Mouse (Mus musculus) heart, embryonic 12.5 days (tissue): ENCODE data around the gene Ogdh. TPM values are rescaled to one million over a fixed set of nuclear protein-coding genes. Genes with fewer than 3 reads are reported as not detected.

Source experiments
- ATAC-seq: fragments of 200-750 bp; cut with Nextera tagmentation; 2 replicates; pipeline ENCODE4 v1.8.0; 2017; ENCODE audit warnings: moderate TSS enrichment, moderate library complexity; ENCODE audit not compliant: insufficient number of reproducible peaks, low FRiP score
- H3K27ac ChIP-seq: fragments of 300-500 bp; sonication (generic); 2 replicates; pipeline ENCODE4 v1.5.1; 2016; ENCODE audit warnings: mild to moderate bottlenecking, moderate library complexity; ENCODE audit not compliant: poor library complexity, severe bottlenecking
- H3K27me3 ChIP-seq: fragments of 300-500 bp; sonication (generic); replicated peaks from 2 replicates; pipeline ENCODE4 v1.6.1; 2016; ENCODE audit warnings: mild to moderate bottlenecking, moderate library complexity
- H3K36me3 ChIP-seq: fragments of 300-500 bp; sonication (generic); 2 replicates; pipeline ENCODE4 v1.6.1; 2016; ENCODE audit warnings: mild to moderate bottlenecking, moderate library complexity
- H3K4me1 ChIP-seq: fragments of 300-500 bp; sonication (generic); replicated peaks from 2 replicates; pipeline ENCODE4 v1.6.1; 2016; ENCODE audit warnings: mild to moderate bottlenecking
- H3K4me2 ChIP-seq: fragments of 300-500 bp; sonication (generic); 2 replicates; pipeline ENCODE4 v1.6.1; 2016; ENCODE audit warnings: mild to moderate bottlenecking, moderate library complexity
- H3K4me3 ChIP-seq: fragments of 300-500 bp; sonication (generic); 2 replicates; pipeline ENCODE4 v1.5.1; 2016; ENCODE audit warnings: mild to moderate bottlenecking
- H3K9ac ChIP-seq: fragments of 300-500 bp; sonication (generic); 2 replicates; pipeline ENCODE4 v1.6.1; 2016; ENCODE audit warnings: mild to moderate bottlenecking, moderate library complexity
- H3K9me3 ChIP-seq: fragments of 300-500 bp; sonication (generic); replicated peaks from 2 replicates; pipeline ENCODE4 v1.6.1; 2016; ENCODE audit warnings: mild to moderate bottlenecking, moderate library complexity
- WGBS: fragments of 180-500 bp; shearing (Covaris S2); methylation state at CpG from one replicate; pipeline ENCODE4 v1.1.7; 2016; 5-methylcytosine and 5-hydroxymethylcytosine counted together
- polyA plus RNA-seq: library from polyadenylated mRNA; unstranded; fragments of >200 nt; fragmentation: Nextera tagmentation; extraction: Ambion mirVana; gene quantifications from 2 replicates; pipeline ENCODE4 v1.2.1, GENCODE M21; 2016

Ogdh gene
- polyA plus RNA-seq, 1 experiment from 2014 or later: 284 TPM

DNA sequence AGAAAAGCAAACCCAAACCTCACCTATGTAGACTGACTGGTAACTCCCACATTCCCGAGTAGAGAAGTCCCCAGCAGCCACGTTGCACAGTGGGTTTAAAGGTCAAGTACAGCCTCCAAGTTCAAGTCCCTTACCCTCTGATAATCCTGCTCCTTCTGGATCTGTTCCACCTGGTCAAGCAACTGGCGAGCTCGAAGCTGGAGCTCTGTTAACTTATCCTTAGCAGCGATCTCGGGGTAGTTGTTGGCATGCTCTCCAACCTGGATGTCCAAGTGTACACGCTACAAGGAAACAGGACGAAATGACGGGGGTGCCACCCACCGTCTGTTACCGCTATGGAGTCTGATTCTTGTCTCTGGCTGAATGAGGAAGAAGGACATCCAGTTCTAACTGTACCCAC is 17.8 kb upstream of the Ogdh start:
- H3K4me2 ChIP-seq: peak overlapping the region; percentile 90
- H3K27ac ChIP-seq: no peak overlapping the region
- peaks cover 28% of the 10 kb centered on the region for H3K36me3 ChIP-seq
- WGBS: 57% methylated on average over 11 of the region's 11 CpGs
- no peaks in the 10 kb centered on the region for H3K9me3 ChIP-seq
- no peaks in the 10 kb centered on the region for H3K27me3 ChIP-seq
- peak overlapping the region; percentile 94 for H3K4me3 ChIP-seq
- no peak for ATAC-seq
- H3K9ac ChIP-seq: peak overlapping the region; percentile 97
- H3K4me1 ChIP-seq: peaks cover 17% of the 10 kb centered on the region

DNA sequence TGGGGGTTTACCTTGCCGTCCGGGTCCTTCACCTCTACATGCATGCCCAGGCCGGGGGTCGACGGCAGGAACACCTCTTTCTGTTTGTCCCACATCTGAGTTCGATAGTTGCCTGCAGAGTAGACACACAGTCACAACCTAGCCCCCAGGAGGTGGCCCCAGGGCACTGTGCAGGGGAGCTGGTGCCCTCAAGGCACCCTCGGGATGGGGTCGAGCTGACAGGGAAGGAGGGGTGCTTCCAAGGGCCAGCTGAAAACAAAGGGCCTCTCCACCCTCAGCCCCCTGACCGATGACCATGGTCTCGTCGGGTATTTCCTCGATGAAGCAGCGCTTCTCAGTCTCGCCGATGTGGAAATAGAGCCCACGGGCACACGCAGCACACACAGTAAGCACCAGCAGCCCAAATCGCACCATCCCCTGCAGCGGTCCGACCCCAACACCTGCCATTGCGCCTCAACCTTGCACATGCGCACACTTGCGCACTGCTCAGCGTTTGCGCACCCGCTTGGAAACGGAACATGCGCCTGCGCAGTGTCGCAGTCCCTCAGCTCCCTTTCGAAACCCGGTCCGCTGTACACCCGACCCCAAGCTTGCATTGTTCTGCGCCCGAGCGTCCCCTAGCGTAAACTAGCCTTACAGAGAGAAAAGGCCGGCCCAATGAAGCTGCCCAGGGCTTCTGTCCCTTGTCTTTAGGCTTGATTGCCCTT is 16.9 kb upstream of the Ogdh start, which contains the start of gene Tmed4:
Gene Tmed4, minus strand, starts transcription at position 484 of the 707 bp plus-strand sequence.
- peak; percentile 98 for ATAC-seq
- H3K4me2 ChIP-seq: peak within 1 kb of the TSS; percentile 90
- H3K9me3 ChIP-seq: no peaks in the 10 kb centered on the region
- WGBS: under 1% methylated on average over 39 of the region's 39 CpGs
- H3K27me3 ChIP-seq: no peaks in the 10 kb centered on the region
- H3K36me3 ChIP-seq: peaks cover 28% of the 10 kb centered on the region
- H3K4me3 ChIP-seq: peak within 1 kb of the TSS; percentile 94
- H3K9ac ChIP-seq: peak within 1 kb of the TSS; percentile 97
- H3K4me1 ChIP-seq: peaks cover 17% of the 10 kb centered on the region
- H3K27ac ChIP-seq: no peak within 1 kb of the TSS; the same call in 1 of the 2 replicates

DNA sequence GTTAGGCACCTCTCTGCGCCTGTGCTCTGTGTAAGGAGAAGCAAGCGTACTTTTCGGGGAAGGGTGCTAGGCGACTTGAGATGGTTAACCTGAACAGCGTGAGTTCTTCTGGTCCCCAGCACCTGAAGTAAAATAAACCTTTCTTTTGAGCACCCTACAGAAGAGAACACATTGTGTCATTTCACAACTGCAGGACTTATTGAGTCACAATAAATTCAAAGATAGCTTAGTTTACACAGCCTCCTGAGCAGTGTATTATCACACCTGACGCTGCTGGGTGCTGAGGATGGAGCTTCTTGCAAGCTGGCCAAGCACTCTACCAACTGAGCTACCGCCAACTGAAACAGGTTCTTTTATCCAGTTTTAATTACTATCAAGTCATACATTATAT is 16.3 kb upstream of the Ogdh start:
- Histone ChIP-seq H3K9me3 (peaks cover 1% of the 10 kb centered on the region; the same call in 1 of the 2 replicates), H3K27ac (no peak overlapping the region), H3K4me1 (peaks cover 17% of the 10 kb centered on the region), H3K36me3 (peaks cover 28% of the 10 kb centered on the region), H3K27me3 (no peaks in the 10 kb centered on the region), H3K9ac (0 out of 2 replicates have a peak overlapping the region, but pooled peaks have one; percentile 53), H3K4me2 (peak overlapping the region; percentile 90), H3K4me3 (peak overlapping the region; percentile 94)
- 26% methylated on average over 7 of the region's 7 CpGs for WGBS
- ATAC-seq: no peak; the same call in 1 of the 2 replicates

DNA sequence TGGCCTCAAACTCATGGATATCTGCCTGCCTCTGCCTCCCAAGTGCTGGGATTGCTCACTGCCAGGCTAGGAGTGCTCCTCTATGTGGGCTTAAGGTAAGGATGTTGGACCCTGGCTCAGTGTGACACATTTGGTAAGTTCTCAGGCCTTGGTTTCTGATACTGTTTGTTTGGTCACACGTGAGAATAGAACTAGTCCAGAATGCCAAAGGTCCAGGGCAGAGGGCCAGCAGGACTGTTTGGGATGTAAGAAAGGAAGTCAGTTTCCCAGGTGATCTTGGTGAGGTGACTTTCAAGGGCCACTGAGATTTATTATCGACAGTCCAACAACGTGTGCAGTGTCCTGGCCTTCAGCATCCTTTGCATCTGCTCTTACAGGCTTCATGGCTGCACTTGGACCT is 15.0 kb upstream of the Ogdh start:
- Histone ChIP-seq H3K27me3 (no peaks in the 10 kb centered on the region), H3K36me3 (peaks cover 16% of the 10 kb centered on the region), H3K9ac (no peak overlapping the region), H3K4me1 (peaks cover 17% of the 10 kb centered on the region), H3K4me2 (no peak overlapping the region), H3K27ac (no peak overlapping the region), H3K4me3 (no peak overlapping the region), H3K9me3 (peaks cover 9% of the 10 kb centered on the region; the same call in 1 of the 2 replicates)
- ATAC-seq: no peak
- WGBS: 80% methylated on average over 3 of the region's 3 CpGs

DNA sequence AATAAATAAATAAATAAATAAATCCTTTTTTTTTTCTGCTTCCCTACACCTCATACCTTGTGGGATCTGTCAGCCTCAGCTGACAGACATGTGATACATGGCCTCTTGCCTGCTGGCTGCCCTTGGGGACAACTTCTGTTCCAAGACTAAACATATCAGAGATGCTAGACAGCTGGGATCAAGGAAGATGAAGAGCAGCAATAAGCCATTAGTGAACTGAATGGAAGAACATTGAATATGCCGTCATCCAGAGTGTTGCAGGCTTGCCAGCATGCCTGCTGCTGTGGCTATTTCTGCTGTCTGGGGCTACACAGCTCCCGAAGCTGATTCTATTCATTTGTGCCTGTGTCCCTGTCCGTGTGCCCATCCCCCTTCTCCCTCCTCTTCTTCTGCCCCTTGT is 8.5 kb upstream of the Ogdh start:
- H3K36me3 ChIP-seq: no peaks in the 10 kb centered on the region
- H3K27me3 ChIP-seq: no peaks in the 10 kb centered on the region
- no peak overlapping the region for H3K27ac ChIP-seq
- H3K4me1 ChIP-seq: no peaks in the 10 kb centered on the region
- H3K9me3 ChIP-seq: peaks cover 9% of the 10 kb centered on the region; the same call in 1 of the 2 replicates
- no peak overlapping the region for H3K4me2 ChIP-seq
- ATAC-seq: no peak
- no peak overlapping the region for H3K9ac ChIP-seq
- WGBS: 68% methylated on average over 3 of the region's 3 CpGs
- no peak overlapping the region for H3K4me3 ChIP-seq

DNA sequence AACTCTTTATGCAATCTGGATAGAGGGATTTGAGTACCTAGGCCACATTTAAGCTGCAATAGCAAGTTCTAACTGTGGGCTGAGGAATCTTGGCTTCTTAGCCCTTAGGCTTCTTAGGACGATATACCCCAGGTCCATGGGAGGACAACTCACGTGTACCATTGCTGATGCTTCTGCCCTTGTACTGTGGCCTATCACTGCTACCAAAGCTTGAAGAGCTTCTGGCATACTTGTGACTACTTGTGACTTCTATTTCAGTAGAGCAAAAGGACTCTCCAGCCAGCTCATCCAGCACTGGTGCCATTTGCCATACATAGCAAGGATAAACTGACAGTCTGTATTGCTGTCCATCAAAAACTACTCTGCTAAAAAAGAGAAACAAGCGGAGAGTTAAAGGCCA is 1.3 kb upstream of the Ogdh start:
- Histone ChIP-seq H3K27ac (no peak overlapping the region), H3K9me3 (no peaks in the 10 kb centered on the region), H3K4me3 (no peak overlapping the region), H3K4me2 (no peak overlapping the region), H3K4me1 (peaks cover 14% of the 10 kb centered on the region), H3K9ac (no peak overlapping the region), H3K36me3 (no peaks in the 10 kb centered on the region), H3K27me3 (no peaks in the 10 kb centered on the region)
- 84% methylated on average over 3 of the region's 3 CpGs for WGBS
- no peak for ATAC-seq

DNA sequence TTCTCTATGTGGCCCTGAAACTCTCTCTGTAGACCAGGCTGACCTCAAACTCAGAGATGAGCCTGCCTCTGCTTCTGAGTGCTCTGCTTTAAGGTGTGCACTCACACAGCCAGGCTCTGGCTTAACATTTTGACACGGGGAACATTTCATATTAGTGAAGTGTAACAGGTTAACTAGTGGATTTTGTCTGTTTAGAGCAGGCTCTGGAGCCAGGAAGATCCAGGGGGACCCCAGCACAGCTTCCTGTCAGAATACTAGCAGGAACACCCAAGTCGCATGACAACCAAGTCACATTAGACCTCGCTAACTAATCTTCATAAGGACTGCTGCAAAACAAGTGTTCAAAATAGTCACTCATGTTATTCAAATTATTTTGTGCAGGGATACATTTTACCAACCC is 550 bp upstream of the Ogdh start:
- 24% methylated on average over 3 of the region's 3 CpGs for WGBS
- H3K9me3 ChIP-seq: no peaks in the 10 kb centered on the region
- no peak for ATAC-seq
- H3K4me2 ChIP-seq: peak overlapping the region; percentile 68
- peak overlapping the region; percentile 94 for H3K27ac ChIP-seq
- peak overlapping the region; percentile 83 for H3K4me3 ChIP-seq
- peaks cover 14% of the 10 kb centered on the region for H3K4me1 ChIP-seq
- H3K27me3 ChIP-seq: no peaks in the 10 kb centered on the region
- H3K9ac ChIP-seq: peak overlapping the region; percentile 89
- H3K36me3 ChIP-seq: no peaks in the 10 kb centered on the region

DNA sequence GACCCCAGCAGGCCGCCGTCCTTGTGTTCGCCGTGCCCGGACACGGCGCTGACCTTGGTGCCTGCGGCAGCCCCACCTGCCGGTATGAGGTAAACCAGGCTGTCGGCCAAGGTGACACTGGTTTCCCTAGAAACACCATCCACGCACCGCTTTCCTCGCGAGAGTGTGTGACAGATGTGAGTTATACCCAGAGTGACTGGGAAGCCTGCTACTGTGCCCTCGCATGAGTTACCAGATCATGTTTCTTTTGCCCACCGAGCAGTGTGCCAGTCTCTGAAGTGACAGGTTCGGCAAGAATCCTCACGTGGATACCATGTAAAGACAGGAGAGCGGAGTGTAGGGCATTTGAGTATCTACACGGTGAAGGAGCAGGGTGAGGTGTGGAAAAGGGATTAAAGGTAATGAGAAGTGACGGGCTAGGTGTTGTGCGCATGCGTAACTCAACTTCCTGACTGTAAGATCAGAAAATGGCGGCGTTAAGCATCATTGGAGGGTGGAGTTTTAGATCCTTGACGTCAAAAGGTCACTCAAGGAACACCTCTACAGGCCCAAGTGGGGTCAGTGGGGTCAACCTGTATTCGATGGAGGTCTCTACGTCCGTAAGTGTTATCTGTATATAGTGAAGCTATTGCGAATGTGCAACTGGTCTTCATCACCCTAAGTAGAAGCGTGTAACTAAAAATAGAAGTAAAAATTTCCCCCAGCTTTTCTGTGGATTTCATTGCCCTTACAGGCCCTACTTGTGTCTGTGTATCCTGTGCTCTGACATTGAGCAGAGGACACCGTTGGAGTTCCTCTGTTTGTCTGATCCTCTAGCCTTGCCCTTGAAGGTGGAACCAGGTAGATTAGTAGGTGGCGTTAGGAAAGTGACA is 919 bp downstream of the Ogdh start:
- WGBS: 9% methylated on average over 33 of the region's 33 CpGs
- peaks cover 14% of the 10 kb centered on the region for H3K4me1 ChIP-seq
- H3K4me2 ChIP-seq: peak overlapping the region; percentile 68
- H3K4me3 ChIP-seq: peak overlapping the region; percentile 83
- no peaks in the 10 kb centered on the region for H3K27me3 ChIP-seq
- peak; percentile 23 for ATAC-seq
- no peaks in the 10 kb centered on the region for H3K9me3 ChIP-seq
- H3K27ac ChIP-seq: peak overlapping the region; percentile 94
- H3K9ac ChIP-seq: peak overlapping the region; percentile 89
- peaks cover 9% of the 10 kb centered on the region for H3K36me3 ChIP-seq

DNA sequence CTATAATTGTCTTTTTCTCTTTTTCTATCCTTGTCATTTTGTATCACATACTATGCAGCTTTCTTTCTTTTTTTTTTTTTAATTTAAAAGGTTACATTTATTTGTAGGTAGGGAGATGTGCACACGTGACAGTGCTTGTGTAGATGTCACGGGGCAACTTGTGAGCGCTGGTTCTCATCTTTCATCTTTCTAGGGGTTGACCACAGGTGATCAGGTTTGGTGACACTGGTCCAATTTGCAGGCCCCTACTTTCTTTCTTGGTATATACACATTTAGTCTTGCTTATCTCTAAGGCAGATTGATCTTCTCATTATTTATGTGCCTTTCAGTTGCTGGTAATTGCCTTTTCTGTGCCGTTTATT is 1.5 kb downstream of the Ogdh start:
- peak overlapping the region; percentile 68 for H3K4me2 ChIP-seq
- 89% methylated on average over 4 of the region's 4 CpGs for WGBS
- H3K36me3 ChIP-seq: peaks cover 15% of the 10 kb centered on the region
- peak overlapping the region; percentile 94; the same call in 1 of the 2 replicates for H3K27ac ChIP-seq
- peak overlapping the region; percentile 83 for H3K4me3 ChIP-seq
- H3K4me1 ChIP-seq: peaks cover 14% of the 10 kb centered on the region
- ATAC-seq: no peak
- H3K9ac ChIP-seq: no peak overlapping the region
- no peaks in the 10 kb centered on the region for H3K9me3 ChIP-seq
- H3K27me3 ChIP-seq: no peaks in the 10 kb centered on the region

DNA sequence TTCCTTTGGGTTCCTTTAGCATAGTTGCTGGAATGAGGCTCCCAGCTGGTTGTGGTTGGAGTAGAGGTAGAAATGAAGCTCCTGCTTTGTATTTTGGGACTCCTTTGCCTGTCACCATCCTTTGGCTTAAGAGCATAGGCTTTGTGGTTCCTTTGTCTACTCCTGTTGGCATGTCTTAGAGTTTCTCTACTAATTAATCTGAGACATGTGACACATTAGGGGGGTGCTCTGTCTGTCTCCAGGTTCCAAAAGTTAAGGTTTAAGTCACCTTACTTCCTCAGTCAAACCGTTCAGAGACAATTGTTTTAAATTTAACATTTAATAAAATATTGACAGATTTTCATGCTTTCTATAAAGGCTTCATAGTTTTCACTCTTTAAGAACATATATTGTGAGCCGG is 2.2 kb downstream of the Ogdh start:
- H3K4me1 ChIP-seq: peaks cover 14% of the 10 kb centered on the region
- no peak for ATAC-seq
- no peaks in the 10 kb centered on the region for H3K9me3 ChIP-seq
- no peak overlapping the region for H3K9ac ChIP-seq
- no peaks in the 10 kb centered on the region for H3K27me3 ChIP-seq
- H3K27ac ChIP-seq: no peak overlapping the region; the same call in 1 of the 2 replicates
- 92% methylated on average over 2 of the region's 2 CpGs for WGBS
- peaks cover 21% of the 10 kb centered on the region for H3K36me3 ChIP-seq
- no peak overlapping the region for H3K4me3 ChIP-seq
- H3K4me2 ChIP-seq: peak overlapping the region; percentile 8

DNA sequence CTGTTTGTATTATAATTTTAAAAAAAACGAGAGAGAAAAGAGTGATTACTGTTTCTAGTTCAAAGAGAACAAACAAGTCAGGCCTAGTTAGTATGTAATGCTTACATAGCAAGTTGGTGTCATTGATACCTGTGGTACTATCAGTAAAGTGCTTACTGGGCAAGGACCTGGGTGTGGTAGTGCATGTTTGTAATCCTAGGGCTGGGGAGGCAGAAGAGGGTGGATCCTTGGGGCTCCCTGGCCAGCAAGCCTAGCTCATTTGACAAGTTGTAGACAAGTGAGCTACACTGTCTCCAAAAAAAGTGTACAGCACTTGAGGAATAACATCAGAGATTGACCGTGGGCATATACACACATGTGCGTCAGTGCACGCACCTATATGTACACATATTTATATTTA is 3.2 kb downstream of the Ogdh start:
- Histone ChIP-seq H3K27ac (no peak overlapping the region), H3K27me3 (no peaks in the 10 kb centered on the region), H3K4me1 (peaks cover 14% of the 10 kb centered on the region), H3K9me3 (no peaks in the 10 kb centered on the region), H3K4me3 (no peak overlapping the region), H3K36me3 (peaks cover 31% of the 10 kb centered on the region), H3K9ac (no peak overlapping the region), H3K4me2 (no peak overlapping the region)
- 86% methylated on average over 4 of the region's 4 CpGs for WGBS
- ATAC-seq: peak; percentile 49
